Mouse (Mus musculus): ENCODE data around the gene Drosha. TPM values are rescaled to one million over a fixed set of nuclear protein-coding genes. Genes with fewer than 3 reads are reported as not detected.

The Drosha gene
- polyA plus RNA-seq, 1 experiment from 2014 or later = 23.5 TPM

DNA sequence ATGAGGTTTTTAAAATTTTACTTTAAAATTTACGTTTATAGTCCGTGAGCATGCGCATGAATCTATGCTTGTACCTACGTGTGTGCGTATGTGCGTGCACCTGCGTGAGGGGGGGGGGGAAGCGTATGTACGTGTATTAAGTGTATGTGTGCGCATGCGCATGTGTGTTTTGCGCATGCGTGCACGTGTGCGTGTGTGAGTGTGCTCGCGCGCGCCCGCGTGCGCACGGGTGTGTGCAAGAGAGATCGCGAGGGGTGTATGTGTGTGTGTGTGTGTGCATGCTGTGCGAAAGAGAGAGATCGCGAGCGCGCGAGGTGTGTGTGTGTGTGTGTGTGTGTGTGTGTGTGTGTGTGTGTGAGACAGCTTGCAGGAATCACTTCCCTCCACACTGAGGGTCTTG is 8.8 kb downstream of the Drosha start:
- no peak overlapping the region for H3K27ac ChIP-seq (replicated peaks in 1 of 2; ENCODE audit: control insufficient read depth in 1 of 2, insufficient read depth in 1 of 2, low read depth in 2 of 2, low read length in 2 of 2)
- no peaks in the 10 kb centered on the region for H3K4me1 ChIP-seq (ENCODE audit: control insufficient read depth in 2 of 2, insufficient read depth in 2 of 2, low read length in 2 of 2)
- H3K36me3 ChIP-seq (ENCODE audit: control insufficient read depth, insufficient read depth, low read length) = peaks cover 72% of the 10 kb centered on the region
- no peak for ATAC-seq (ENCODE audit: insufficient number of reproducible peaks, insufficient read depth, low FRiP score, low read depth)
- H3K9ac ChIP-seq (ENCODE audit: low read length) = no peak overlapping the region
- no peak overlapping the region for H3K4me2 ChIP-seq (ENCODE audit: low read length)
- 96% methylated on average over 31 of the region's 31 CpGs for WGBS
- no peaks in the 10 kb centered on the region for H3K27me3 ChIP-seq (ENCODE audit: control insufficient read depth, insufficient read depth, low read length)
- H3K4me3 ChIP-seq (ENCODE audit: control insufficient read depth in 1 of 2, insufficient read depth in 1 of 2, low read depth in 1 of 2, low read length in 2 of 2) = no peak overlapping the region
- H3K9me3 ChIP-seq (ENCODE audit: control insufficient read depth, low read length) = no peaks in the 10 kb centered on the region

DNA sequence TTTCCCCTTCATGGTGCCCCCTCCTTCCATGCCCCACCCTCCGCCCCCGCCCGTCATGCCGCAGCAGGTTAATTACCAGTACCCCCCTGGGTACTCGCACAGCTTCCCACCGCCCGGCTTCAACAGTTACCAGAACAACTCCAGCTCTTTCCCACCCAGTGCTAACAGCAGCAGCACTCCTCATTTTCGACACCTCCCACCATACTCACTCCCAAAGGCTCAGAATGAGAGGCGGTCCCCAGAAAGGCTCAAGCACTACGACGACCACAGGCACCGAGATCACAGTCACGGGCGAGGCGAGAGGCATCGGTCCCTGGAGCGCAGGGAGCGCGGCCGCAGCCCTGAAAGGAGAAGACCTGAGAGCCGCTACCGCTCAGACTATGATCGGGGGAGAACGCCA is 9.6 kb downstream of the Drosha start:
- no peak overlapping the region for H3K4me3 ChIP-seq (ENCODE audit: control insufficient read depth in 1 of 2, insufficient read depth in 1 of 2, low read depth in 1 of 2, low read length in 2 of 2)
- H3K9me3 ChIP-seq (ENCODE audit: control insufficient read depth, low read length) = no peaks in the 10 kb centered on the region
- H3K9ac ChIP-seq (ENCODE audit: low read length) = no peak overlapping the region
- H3K27me3 ChIP-seq (ENCODE audit: control insufficient read depth, insufficient read depth, low read length) = no peaks in the 10 kb centered on the region
- peaks cover 68% of the 10 kb centered on the region for H3K36me3 ChIP-seq (ENCODE audit: control insufficient read depth, insufficient read depth, low read length)
- WGBS = 91% methylated on average over 24 of the region's 24 CpGs
- ATAC-seq (ENCODE audit: insufficient number of reproducible peaks, insufficient read depth, low FRiP score, low read depth) = no peak
- no peak overlapping the region for H3K27ac ChIP-seq (replicated peaks in 1 of 2; ENCODE audit: control insufficient read depth in 1 of 2, insufficient read depth in 1 of 2, low read depth in 2 of 2, low read length in 2 of 2)
- H3K4me1 ChIP-seq (ENCODE audit: control insufficient read depth in 2 of 2, insufficient read depth in 2 of 2, low read length in 2 of 2) = no peaks in the 10 kb centered on the region
- H3K4me2 ChIP-seq (ENCODE audit: low read length) = no peak overlapping the region

DNA sequence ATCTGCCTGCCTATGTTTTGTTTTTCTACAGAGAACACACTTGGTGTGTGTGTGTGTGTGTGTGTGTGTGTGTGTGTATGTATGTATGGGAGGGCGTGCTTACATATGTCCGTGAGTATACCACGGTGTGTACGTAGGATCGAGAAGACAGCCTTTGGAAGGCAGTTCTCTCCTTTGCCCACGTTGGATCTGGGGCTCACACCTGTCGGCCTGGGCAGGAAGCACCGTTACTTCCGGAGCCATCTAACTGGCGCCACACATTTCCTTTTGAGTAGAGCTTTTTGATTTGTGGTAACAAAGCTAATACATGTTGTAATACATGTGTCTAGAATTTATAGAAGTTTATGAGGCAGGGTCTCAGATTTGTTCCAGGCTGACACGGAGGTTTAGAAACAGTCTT is 16.1 kb downstream of the Drosha start:
- H3K4me1 ChIP-seq (ENCODE audit: control insufficient read depth in 2 of 2, insufficient read depth in 2 of 2, low read length in 2 of 2) = no peaks in the 10 kb centered on the region
- peaks cover 88% of the 10 kb centered on the region for H3K36me3 ChIP-seq (ENCODE audit: control insufficient read depth, insufficient read depth, low read length)
- no peak overlapping the region for H3K27ac ChIP-seq (replicated peaks in 1 of 2; ENCODE audit: control insufficient read depth in 1 of 2, insufficient read depth in 1 of 2, low read depth in 2 of 2, low read length in 2 of 2)
- H3K9ac ChIP-seq (ENCODE audit: low read length) = no peak overlapping the region
- no peak overlapping the region for H3K4me3 ChIP-seq (ENCODE audit: control insufficient read depth in 1 of 2, insufficient read depth in 1 of 2, low read depth in 1 of 2, low read length in 2 of 2)
- no peak for ATAC-seq (ENCODE audit: insufficient number of reproducible peaks, insufficient read depth, low FRiP score, low read depth)
- H3K27me3 ChIP-seq (ENCODE audit: control insufficient read depth, insufficient read depth, low read length) = no peaks in the 10 kb centered on the region
- 90% methylated on average over 11 of the region's 11 CpGs for WGBS
- no peak overlapping the region for H3K4me2 ChIP-seq (ENCODE audit: low read length)
- no peaks in the 10 kb centered on the region for H3K9me3 ChIP-seq (ENCODE audit: control insufficient read depth, low read length)

DNA sequence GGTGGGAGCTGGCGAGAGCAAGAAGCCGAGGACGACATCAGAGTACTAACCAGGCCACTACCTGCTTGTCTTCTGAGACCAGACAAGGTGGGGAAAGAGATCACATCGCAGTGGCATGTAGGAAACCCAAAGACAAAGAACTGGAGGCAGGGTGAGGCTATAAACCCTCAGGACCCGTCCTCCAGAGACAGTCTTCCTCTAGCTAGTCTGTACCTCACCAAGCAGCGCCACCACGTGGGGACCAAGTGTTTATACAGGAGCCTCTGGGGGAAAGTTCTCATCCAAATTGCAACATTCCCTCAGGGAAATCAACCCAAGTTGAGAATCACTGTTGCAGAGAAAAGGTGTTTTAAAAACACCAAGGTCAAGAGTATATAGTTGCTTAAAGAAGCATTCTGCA is 18.2 kb downstream of the Drosha start:
- no peaks in the 10 kb centered on the region for H3K27me3 ChIP-seq (ENCODE audit: control insufficient read depth, insufficient read depth, low read length)
- no peak overlapping the region for H3K9ac ChIP-seq (ENCODE audit: low read length)
- no peaks in the 10 kb centered on the region for H3K4me1 ChIP-seq (ENCODE audit: control insufficient read depth in 2 of 2, insufficient read depth in 2 of 2, low read length in 2 of 2)
- peaks cover 89% of the 10 kb centered on the region for H3K36me3 ChIP-seq (ENCODE audit: control insufficient read depth, insufficient read depth, low read length)
- no peak overlapping the region for H3K4me3 ChIP-seq (ENCODE audit: control insufficient read depth in 1 of 2, insufficient read depth in 1 of 2, low read depth in 1 of 2, low read length in 2 of 2)
- H3K27ac ChIP-seq (replicated peaks in 1 of 2; ENCODE audit: control insufficient read depth in 1 of 2, insufficient read depth in 1 of 2, low read depth in 2 of 2, low read length in 2 of 2) = no peak overlapping the region
- 79% methylated on average over 7 of the region's 7 CpGs for WGBS
- H3K4me2 ChIP-seq (ENCODE audit: low read length) = no peak overlapping the region
- no peak for ATAC-seq (ENCODE audit: insufficient number of reproducible peaks, insufficient read depth, low FRiP score, low read depth)
- H3K9me3 ChIP-seq (ENCODE audit: control insufficient read depth, low read length) = no peaks in the 10 kb centered on the region

DNA sequence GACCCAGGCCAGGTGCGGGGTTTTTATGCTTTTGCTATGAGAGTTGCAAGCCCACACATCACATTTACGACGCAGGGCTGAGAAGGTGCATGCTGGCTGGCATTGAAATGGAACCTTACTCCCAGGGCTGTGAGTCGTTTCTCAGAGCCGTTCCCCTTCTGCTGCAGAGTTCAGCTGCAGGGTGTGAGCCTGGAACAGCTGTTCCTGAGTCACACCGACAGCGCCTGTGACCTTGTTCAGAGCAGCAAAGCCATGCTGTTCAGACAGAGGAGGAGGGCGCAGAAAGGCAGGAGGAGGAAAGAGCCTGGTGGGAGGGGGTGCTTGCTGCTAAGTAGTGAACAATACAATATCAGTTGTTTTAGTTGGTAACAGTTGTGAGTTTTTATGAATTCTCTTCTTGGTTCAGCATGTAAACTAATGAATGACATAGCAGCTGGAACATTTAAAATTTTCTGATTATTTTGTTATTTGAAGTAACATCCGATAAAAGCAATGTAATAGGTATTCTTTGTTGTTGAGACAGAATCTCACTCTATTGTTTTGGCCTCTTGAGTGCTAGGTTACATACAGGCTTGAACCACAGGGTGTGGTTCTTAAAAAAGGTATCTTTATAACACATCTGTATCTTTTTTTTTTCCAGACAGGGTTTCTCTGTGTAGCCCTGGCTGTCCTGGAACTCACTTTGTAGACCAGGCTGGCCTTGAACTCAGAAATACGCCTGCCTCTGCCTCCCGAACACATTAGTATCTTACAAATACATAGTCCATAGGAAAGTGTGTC is 23.8 kb downstream of the Drosha start:
- Histone ChIP-seq H3K9me3 (ENCODE audit: control insufficient read depth, low read length) (no peaks in the 10 kb centered on the region), H3K4me1 (ENCODE audit: control insufficient read depth in 2 of 2, insufficient read depth in 2 of 2, low read length in 2 of 2) (no peaks in the 10 kb centered on the region), H3K27ac (replicated peaks in 1 of 2; ENCODE audit: control insufficient read depth in 1 of 2, insufficient read depth in 1 of 2, low read depth in 2 of 2, low read length in 2 of 2) (no peak overlapping the region), H3K4me2 (ENCODE audit: low read length) (no peak overlapping the region), H3K36me3 (ENCODE audit: control insufficient read depth, insufficient read depth, low read length) (peaks cover 89% of the 10 kb centered on the region), H3K4me3 (ENCODE audit: control insufficient read depth in 1 of 2, insufficient read depth in 1 of 2, low read depth in 1 of 2, low read length in 2 of 2) (no peak overlapping the region), H3K9ac (ENCODE audit: low read length) (no peak overlapping the region), H3K27me3 (ENCODE audit: control insufficient read depth, insufficient read depth, low read length) (no peaks in the 10 kb centered on the region)
- no peak for ATAC-seq (ENCODE audit: insufficient number of reproducible peaks, insufficient read depth, low FRiP score, low read depth)
- WGBS = 80% methylated on average over 11 of the region's 11 CpGs

DNA sequence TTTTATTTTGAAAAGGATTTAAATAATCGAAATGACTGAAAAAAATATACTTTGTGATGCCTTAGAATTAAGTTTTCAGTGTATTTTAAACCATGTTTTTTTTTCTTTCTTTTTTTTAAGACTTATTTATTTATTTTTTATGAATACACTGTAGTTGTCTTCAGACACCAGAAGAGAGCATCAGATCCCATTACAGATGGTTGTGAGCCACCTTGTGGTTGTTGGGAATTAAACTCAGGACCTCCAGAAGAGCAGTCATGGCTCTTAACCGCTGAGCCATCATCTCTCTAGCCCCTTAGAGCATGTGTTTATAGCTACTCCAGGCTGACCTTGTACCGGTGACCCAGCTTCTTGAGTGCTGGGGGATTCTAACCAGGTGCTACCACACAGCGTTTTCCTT is 24.8 kb downstream of the Drosha start:
- Histone ChIP-seq H3K9ac (ENCODE audit: low read length) (no peak overlapping the region), H3K4me3 (ENCODE audit: control insufficient read depth in 1 of 2, insufficient read depth in 1 of 2, low read depth in 1 of 2, low read length in 2 of 2) (no peak overlapping the region), H3K27ac (replicated peaks in 1 of 2; ENCODE audit: control insufficient read depth in 1 of 2, insufficient read depth in 1 of 2, low read depth in 2 of 2, low read length in 2 of 2) (no peak overlapping the region), H3K9me3 (ENCODE audit: control insufficient read depth, low read length) (no peaks in the 10 kb centered on the region), H3K36me3 (ENCODE audit: control insufficient read depth, insufficient read depth, low read length) (peaks cover 89% of the 10 kb centered on the region), H3K4me2 (ENCODE audit: low read length) (no peak overlapping the region), H3K4me1 (ENCODE audit: control insufficient read depth in 2 of 2, insufficient read depth in 2 of 2, low read length in 2 of 2) (no peaks in the 10 kb centered on the region), H3K27me3 (ENCODE audit: control insufficient read depth, insufficient read depth, low read length) (no peaks in the 10 kb centered on the region)
- WGBS = 78% methylated on average over 4 of the region's 4 CpGs
- ATAC-seq (ENCODE audit: insufficient number of reproducible peaks, insufficient read depth, low FRiP score, low read depth) = no peak

DNA sequence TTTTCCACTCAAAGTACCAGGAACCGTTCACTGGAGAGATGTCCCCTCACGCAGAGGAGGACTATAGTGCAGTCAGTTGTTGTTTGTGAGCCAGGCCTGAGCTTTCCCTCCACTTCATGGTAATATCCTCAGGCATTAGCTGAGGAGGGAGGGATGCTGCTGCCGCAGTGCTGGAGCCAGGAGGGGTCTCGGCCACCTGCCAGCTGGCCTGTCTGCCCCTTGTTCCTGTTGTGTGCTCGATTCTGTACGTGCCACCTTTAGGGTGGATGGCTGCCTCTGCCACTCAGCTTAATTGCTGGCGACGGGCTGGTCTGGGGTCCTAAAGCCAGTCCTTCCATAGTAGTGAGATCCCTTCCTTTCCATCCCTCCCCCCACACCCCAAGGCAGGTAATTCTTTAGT is 28.9 kb downstream of the Drosha start:
- no peak for ATAC-seq (ENCODE audit: insufficient number of reproducible peaks, insufficient read depth, low FRiP score, low read depth)
- H3K36me3 ChIP-seq (ENCODE audit: control insufficient read depth, insufficient read depth, low read length) = peaks cover 80% of the 10 kb centered on the region
- WGBS = 94% methylated on average over 8 of the region's 8 CpGs

DNA sequence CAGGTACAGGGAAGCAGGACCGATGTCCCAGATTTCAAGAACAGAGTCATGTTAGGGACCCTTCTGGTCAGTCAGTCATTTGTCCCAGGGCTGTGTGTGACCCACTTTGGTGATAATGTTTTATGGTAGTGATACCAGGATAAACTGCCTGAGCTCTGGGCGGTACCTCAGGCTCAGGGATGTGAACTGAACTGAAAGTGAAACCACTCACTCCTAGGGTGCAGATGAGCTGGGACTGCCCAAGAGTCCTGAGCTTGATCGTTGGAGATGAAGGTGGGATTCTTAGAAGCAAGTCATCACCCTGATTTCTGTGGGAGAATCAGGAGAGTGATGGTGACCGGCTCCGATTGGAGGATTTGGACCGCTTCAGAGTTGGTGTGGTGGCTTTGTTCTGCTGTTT is 32.2 kb downstream of the Drosha start:
- Histone ChIP-seq H3K4me2 (ENCODE audit: low read length) (no peak overlapping the region), H3K27ac (replicated peaks in 1 of 2; ENCODE audit: control insufficient read depth in 1 of 2, insufficient read depth in 1 of 2, low read depth in 2 of 2, low read length in 2 of 2) (no peak overlapping the region), H3K4me1 (ENCODE audit: control insufficient read depth in 2 of 2, insufficient read depth in 2 of 2, low read length in 2 of 2) (peaks cover 9 to 13% of the 10 kb centered on the region in 2 experiments), H3K9ac (ENCODE audit: low read length) (no peak overlapping the region), H3K27me3 (ENCODE audit: control insufficient read depth, insufficient read depth, low read length) (no peaks in the 10 kb centered on the region), H3K9me3 (ENCODE audit: control insufficient read depth, low read length) (no peaks in the 10 kb centered on the region), H3K36me3 (ENCODE audit: control insufficient read depth, insufficient read depth, low read length) (peaks cover 85% of the 10 kb centered on the region), H3K4me3 (ENCODE audit: control insufficient read depth in 1 of 2, insufficient read depth in 1 of 2, low read depth in 1 of 2, low read length in 2 of 2) (no peak overlapping the region)
- no peak for ATAC-seq (ENCODE audit: insufficient number of reproducible peaks, insufficient read depth, low FRiP score, low read depth)
- WGBS = 96% methylated on average over 6 of the region's 6 CpGs

More for the DNA sequence above, 28.9 kb downstream of the Drosha start:
- no peak overlapping the region for H3K27ac ChIP-seq (replicated peaks in 1 of 2; ENCODE audit: control insufficient read depth in 1 of 2, insufficient read depth in 1 of 2, low read depth in 2 of 2, low read length in 2 of 2)
- H3K9ac ChIP-seq (ENCODE audit: low read length) = no peak overlapping the region
- H3K27me3 ChIP-seq (ENCODE audit: control insufficient read depth, insufficient read depth, low read length) = no peaks in the 10 kb centered on the region
- H3K4me1 ChIP-seq (ENCODE audit: control insufficient read depth in 2 of 2, insufficient read depth in 2 of 2, low read length in 2 of 2) = peaks cover 9 to 10% of the 10 kb centered on the region in 2 experiments
- H3K9me3 ChIP-seq (ENCODE audit: control insufficient read depth, low read length) = no peaks in the 10 kb centered on the region
- no peak overlapping the region for H3K4me2 ChIP-seq (ENCODE audit: low read length)
- no peak overlapping the region for H3K4me3 ChIP-seq (ENCODE audit: control insufficient read depth in 1 of 2, insufficient read depth in 1 of 2, low read depth in 1 of 2, low read length in 2 of 2)
